Mouse (Mus musculus): ENCODE results near the gene Aldh9a1. TPM values are rescaled to one million over a fixed set of nuclear protein-coding genes. Genes with fewer than 3 reads are reported as not detected.

Gene Aldh9a1
- polyA plus RNA-seq, 1 experiment = 73.4 TPM

- no peak overlapping the region for H3K27ac ChIP-seq (ENCODE audit: insufficient read depth, low read length)
- peaks cover 71% of the 10 kb centered on the region for H3K36me3 ChIP-seq (ENCODE audit: control insufficient read depth, insufficient read depth, low read length, poor library complexity, severe bottlenecking)
- no peaks in the 10 kb centered on the region for H3K9me3 ChIP-seq (replicated peaks; ENCODE audit: control insufficient read depth, insufficient read depth, low read length, poor library complexity, severe bottlenecking)
- H3K4me3 ChIP-seq (ENCODE audit: low read depth, low read length) = no peak overlapping the region
- H3K27me3 ChIP-seq (ENCODE audit: control insufficient read depth, insufficient read depth, low read length, poor library complexity, severe bottlenecking) = no peaks in the 10 kb centered on the region
- no peak overlapping the region for H3K9ac ChIP-seq (ENCODE audit: low read depth, poor library complexity, severe bottlenecking)
- TF ChIP-seq CTCF (IDR thresholded peaks at IDR 0.05; ENCODE audit: low read depth, low read length) (no peak), POLR2A (IDR thresholded peaks at IDR 0.05; ENCODE audit: insufficient read depth, low read length) (no peak), EP300 (IDR thresholded peaks at IDR 0.05; ENCODE audit: insufficient read depth, low read depth, low read length) (no peak)
- H3K4me1 ChIP-seq (ENCODE audit: control insufficient read depth, insufficient read depth, low read length) = no peaks in the 10 kb centered on the region
Observed at GRCm38 (mm10) chr1:167358731-167359130, 8.9 kb downstream of the Aldh9a1 start.

- Histone ChIP-seq H3K36me3 (ENCODE audit: control insufficient read depth, insufficient read depth, low read length, poor library complexity, severe bottlenecking) (peaks cover 60% of the 10 kb centered on the region), H3K9ac (ENCODE audit: low read depth, poor library complexity, severe bottlenecking) (no peak overlapping the region), H3K27ac (ENCODE audit: insufficient read depth, low read length) (no peak overlapping the region), H3K4me3 (ENCODE audit: low read depth, low read length) (no peak overlapping the region), H3K9me3 (replicated peaks; ENCODE audit: control insufficient read depth, insufficient read depth, low read length, poor library complexity, severe bottlenecking) (no peaks in the 10 kb centered on the region), H3K27me3 (ENCODE audit: control insufficient read depth, insufficient read depth, low read length, poor library complexity, severe bottlenecking) (no peaks in the 10 kb centered on the region), H3K4me1 (ENCODE audit: control insufficient read depth, insufficient read depth, low read length) (no peaks in the 10 kb centered on the region)
- no peak for TF ChIP-seq POLR2A (IDR thresholded peaks at IDR 0.05; ENCODE audit: insufficient read depth, low read length)
- no peak for TF ChIP-seq EP300 (IDR thresholded peaks at IDR 0.05; ENCODE audit: insufficient read depth, low read depth, low read length)
- no peak for TF ChIP-seq CTCF (IDR thresholded peaks at IDR 0.05; ENCODE audit: low read depth, low read length)
Observed at GRCm38 (mm10) chr1:167360268-167360667, 10.5 kb downstream of the Aldh9a1 start.

GRCm38 (mm10) chr1:167362819-167363218 is 13.0 kb downstream of the Aldh9a1 start:
- TF ChIP-seq POLR2A (IDR thresholded peaks at IDR 0.05; ENCODE audit: insufficient read depth, low read length) = no peak
- TF ChIP-seq CTCF (IDR thresholded peaks at IDR 0.05; ENCODE audit: low read depth, low read length) = no peak
- TF ChIP-seq EP300 (IDR thresholded peaks at IDR 0.05; ENCODE audit: insufficient read depth, low read depth, low read length) = no peak

GRCm38 (mm10) chr1:167363322-167363721 is 13.5 kb downstream of the Aldh9a1 start:
- no peak overlapping the region for H3K4me3 ChIP-seq (ENCODE audit: low read depth, low read length)
- no peaks in the 10 kb centered on the region for H3K4me1 ChIP-seq (ENCODE audit: control insufficient read depth, insufficient read depth, low read length)
- no peak overlapping the region for H3K9ac ChIP-seq (ENCODE audit: low read depth, poor library complexity, severe bottlenecking)
- H3K27me3 ChIP-seq (ENCODE audit: control insufficient read depth, insufficient read depth, low read length, poor library complexity, severe bottlenecking) = no peaks in the 10 kb centered on the region
- no peak overlapping the region for H3K27ac ChIP-seq (ENCODE audit: insufficient read depth, low read length)
- no peaks in the 10 kb centered on the region for H3K9me3 ChIP-seq (replicated peaks; ENCODE audit: control insufficient read depth, insufficient read depth, low read length, poor library complexity, severe bottlenecking)
- TF ChIP-seq EP300 (IDR thresholded peaks at IDR 0.05; ENCODE audit: insufficient read depth, low read depth, low read length) (no peak), POLR2A (IDR thresholded peaks at IDR 0.05; ENCODE audit: insufficient read depth, low read length) (no peak), CTCF (IDR thresholded peaks at IDR 0.05; ENCODE audit: low read depth, low read length) (no peak)
- peaks cover 46% of the 10 kb centered on the region for H3K36me3 ChIP-seq (ENCODE audit: control insufficient read depth, insufficient read depth, low read length, poor library complexity, severe bottlenecking)

More at GRCm38 (mm10) chr1:167362819-167363218, 13.0 kb downstream of the Aldh9a1 start:
- peaks cover 50% of the 10 kb centered on the region for H3K36me3 ChIP-seq (ENCODE audit: control insufficient read depth, insufficient read depth, low read length, poor library complexity, severe bottlenecking)
- H3K4me3 ChIP-seq (ENCODE audit: low read depth, low read length) = no peak overlapping the region
- H3K27me3 ChIP-seq (ENCODE audit: control insufficient read depth, insufficient read depth, low read length, poor library complexity, severe bottlenecking) = no peaks in the 10 kb centered on the region
- no peak overlapping the region for H3K9ac ChIP-seq (ENCODE audit: low read depth, poor library complexity, severe bottlenecking)
- no peaks in the 10 kb centered on the region for H3K4me1 ChIP-seq (ENCODE audit: control insufficient read depth, insufficient read depth, low read length)
- no peak overlapping the region for H3K27ac ChIP-seq (ENCODE audit: insufficient read depth, low read length)
- H3K9me3 ChIP-seq (replicated peaks; ENCODE audit: control insufficient read depth, insufficient read depth, low read length, poor library complexity, severe bottlenecking) = no peaks in the 10 kb centered on the region

- Histone ChIP-seq H3K4me3 (ENCODE audit: low read depth, low read length) (no peak overlapping the region), H3K27me3 (ENCODE audit: control insufficient read depth, insufficient read depth, low read length, poor library complexity, severe bottlenecking) (no peaks in the 10 kb centered on the region), H3K4me1 (ENCODE audit: control insufficient read depth, insufficient read depth, low read length) (no peaks in the 10 kb centered on the region), H3K27ac (ENCODE audit: insufficient read depth, low read length) (no peak overlapping the region), H3K9ac (ENCODE audit: low read depth, poor library complexity, severe bottlenecking) (no peak overlapping the region), H3K9me3 (replicated peaks; ENCODE audit: control insufficient read depth, insufficient read depth, low read length, poor library complexity, severe bottlenecking) (no peaks in the 10 kb centered on the region), H3K36me3 (ENCODE audit: control insufficient read depth, insufficient read depth, low read length, poor library complexity, severe bottlenecking) (peaks cover 39% of the 10 kb centered on the region)
- TF ChIP-seq CTCF (IDR thresholded peaks at IDR 0.05; ENCODE audit: low read depth, low read length) (no peak), EP300 (IDR thresholded peaks at IDR 0.05; ENCODE audit: insufficient read depth, low read depth, low read length) (no peak), POLR2A (IDR thresholded peaks at IDR 0.05; ENCODE audit: insufficient read depth, low read length) (no peak)
Observed at GRCm38 (mm10) chr1:167365808-167366207, 16.0 kb downstream of the Aldh9a1 start.

- no peak overlapping the region for H3K9ac ChIP-seq (ENCODE audit: low read depth, poor library complexity, severe bottlenecking)
- TF ChIP-seq EP300 (IDR thresholded peaks at IDR 0.05; ENCODE audit: insufficient read depth, low read depth, low read length) (no peak), POLR2A (IDR thresholded peaks at IDR 0.05; ENCODE audit: insufficient read depth, low read length) (no peak), CTCF (IDR thresholded peaks at IDR 0.05; ENCODE audit: low read depth, low read length) (no peak)
- H3K4me3 ChIP-seq (ENCODE audit: low read depth, low read length) = no peak overlapping the region
- H3K4me1 ChIP-seq (ENCODE audit: control insufficient read depth, insufficient read depth, low read length) = no peaks in the 10 kb centered on the region
- H3K27me3 ChIP-seq (ENCODE audit: control insufficient read depth, insufficient read depth, low read length, poor library complexity, severe bottlenecking) = no peaks in the 10 kb centered on the region
- H3K9me3 ChIP-seq (replicated peaks; ENCODE audit: control insufficient read depth, insufficient read depth, low read length, poor library complexity, severe bottlenecking) = no peaks in the 10 kb centered on the region
- no peak overlapping the region for H3K27ac ChIP-seq (ENCODE audit: insufficient read depth, low read length)
- peaks cover 31% of the 10 kb centered on the region for H3K36me3 ChIP-seq (ENCODE audit: control insufficient read depth, insufficient read depth, low read length, poor library complexity, severe bottlenecking)
Observed at GRCm38 (mm10) chr1:167366621-167367020, 16.8 kb downstream of the Aldh9a1 start.
